Mouse (Mus musculus) forebrain, embryonic 15.5 days (tissue): Measurements from ENCODE around the gene Pkp1. TPM values are rescaled to one million over a fixed set of nuclear protein-coding genes. Genes with fewer than 3 reads are reported as not detected.

Experiments used
- ATAC-seq: fragments of 200-750 bp; cut with Nextera tagmentation; replicated peaks from 2 replicates; pipeline ENCODE4 v1.8.0; 2017; ENCODE audit warnings: mild to moderate bottlenecking, moderate TSS enrichment, moderate library complexity
- H3K27ac ChIP-seq: fragments of 300-500 bp; sonication (generic); replicated peaks from 2 replicates; pipeline ENCODE4 v1.5.1; 2015; ENCODE audit warnings: mild to moderate bottlenecking, inconsistent platforms
- H3K27me3 ChIP-seq: fragments of 300-500 bp; sonication (generic); 2 replicates; pipeline ENCODE4 v1.6.1; 2015; ENCODE audit warnings: inconsistent platforms
- H3K36me3 ChIP-seq: fragments of 300-500 bp; sonication (generic); 2 replicates; pipeline ENCODE4 v1.6.1; 2015; ENCODE audit warnings: mild to moderate bottlenecking, inconsistent platforms
- H3K4me1 ChIP-seq: fragments of 300-500 bp; sonication (generic); 2 replicates; pipeline ENCODE4 v1.6.1; 2015; ENCODE audit warnings: inconsistent platforms
- H3K4me2 ChIP-seq: fragments of 300-500 bp; sonication (generic); replicated peaks from 2 replicates; pipeline ENCODE4 v1.6.1; 2015; ENCODE audit warnings: mild to moderate bottlenecking, inconsistent platforms
- H3K4me3 ChIP-seq: fragments of 300-500 bp; sonication (generic); 2 replicates; pipeline ENCODE4 v1.5.1; 2015; ENCODE audit warnings: mild to moderate bottlenecking, inconsistent platforms
- H3K9ac ChIP-seq: fragments of 300-500 bp; sonication (generic); replicated peaks from 2 replicates; pipeline ENCODE4 v1.6.1; 2015; ENCODE audit warnings: mild to moderate bottlenecking, inconsistent platforms
- H3K9me3 ChIP-seq: fragments of 300-500 bp; sonication (generic); 2 replicates; pipeline ENCODE4 v1.6.1; 2016; ENCODE audit warnings: inconsistent platforms
- WGBS: fragments of 180-500 bp; shearing (Covaris S2); methylation state at CpG from one replicate; pipeline ENCODE4 v1.1.7; 2015; ENCODE audit warnings: mixed read lengths; 5-methylcytosine and 5-hydroxymethylcytosine counted together
- polyA plus RNA-seq: library from polyadenylated mRNA; unstranded; fragments of >200 nt; fragmentation: Nextera tagmentation; extraction: Ambion mirVana; gene quantifications from 2 replicates; pipeline ENCODE4 v1.2.1, GENCODE M21; 2015

The Pkp1 gene
- polyA plus RNA-seq, 1 experiment from 2014 or later, result not detected

DNA sequence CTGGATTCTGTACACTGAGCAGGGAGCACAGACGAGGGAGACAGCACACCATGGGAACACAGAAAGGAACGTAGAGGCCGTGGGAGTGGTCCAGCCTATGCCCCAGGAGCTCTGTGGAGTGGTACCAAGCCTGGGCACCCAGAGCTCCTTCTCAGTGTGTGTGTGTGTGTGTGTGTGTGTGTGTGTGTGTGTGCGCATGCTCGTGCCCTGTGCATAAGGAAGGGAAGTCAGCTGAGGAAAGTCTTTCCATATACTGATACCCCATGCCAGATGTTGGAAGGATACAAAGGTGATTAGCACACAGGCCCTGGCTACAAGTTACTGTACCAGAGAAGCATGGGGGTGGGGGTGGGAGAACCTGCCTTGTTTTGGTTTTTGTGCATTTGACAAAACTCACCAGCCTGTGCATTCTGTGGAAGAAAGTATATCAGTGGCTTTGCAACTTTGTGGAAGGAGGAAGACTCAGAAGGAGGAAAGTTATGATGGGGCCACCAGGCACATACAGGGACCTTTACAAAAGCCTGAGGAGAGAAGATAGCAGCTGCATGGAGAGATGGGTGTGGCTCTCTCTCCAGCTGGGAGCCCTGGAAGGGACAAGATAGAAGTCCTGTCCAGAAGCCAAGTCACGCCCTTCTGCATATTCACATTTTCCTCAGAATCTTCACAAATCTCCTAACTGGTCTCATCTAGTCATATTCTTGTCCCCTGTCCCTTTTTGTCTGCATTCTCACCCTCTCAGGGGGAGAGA, 22.4 kb upstream of the Pkp1 start:
- H3K4me3 ChIP-seq, result no peak overlapping the region
- H3K27me3 ChIP-seq, result no peaks in the 10 kb centered on the region
- H3K27ac ChIP-seq, result no peak overlapping the region
- 0 out of 2 replicates have a peak, but pooled peaks cover 3% of the 10 kb centered on the region for H3K4me1 ChIP-seq
- no peak overlapping the region for H3K4me2 ChIP-seq
- H3K9ac ChIP-seq, result no peak overlapping the region
- ATAC-seq, result no peak
- H3K9me3 ChIP-seq, result no peaks in the 10 kb centered on the region
- WGBS, result 73% methylated on average over 6 of the region's 6 CpGs
- no peaks in the 10 kb centered on the region for H3K36me3 ChIP-seq

DNA sequence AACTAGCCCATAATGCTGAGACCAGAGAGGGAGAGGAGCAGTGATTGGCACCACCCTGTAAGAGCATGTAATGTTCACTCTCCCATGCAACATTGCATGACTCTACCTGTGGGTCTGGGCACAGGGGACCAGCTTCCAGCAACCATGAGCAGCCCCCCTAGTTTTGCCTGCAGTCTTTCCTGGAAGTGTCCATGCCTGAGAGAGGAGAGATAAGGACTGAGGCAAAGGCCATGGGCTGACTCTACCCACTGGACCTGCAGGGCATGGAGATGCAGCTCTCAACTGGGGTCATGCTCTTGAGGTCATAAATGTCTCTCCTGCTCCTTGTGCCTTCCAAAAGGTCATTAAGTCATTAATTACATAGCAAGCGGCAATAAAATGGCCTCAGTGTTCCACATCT, 17.1 kb upstream of the Pkp1 start:
- no peak overlapping the region for H3K27ac ChIP-seq
- WGBS, result 81% methylated on average over 1 of the region's 1 CpGs

DNA sequence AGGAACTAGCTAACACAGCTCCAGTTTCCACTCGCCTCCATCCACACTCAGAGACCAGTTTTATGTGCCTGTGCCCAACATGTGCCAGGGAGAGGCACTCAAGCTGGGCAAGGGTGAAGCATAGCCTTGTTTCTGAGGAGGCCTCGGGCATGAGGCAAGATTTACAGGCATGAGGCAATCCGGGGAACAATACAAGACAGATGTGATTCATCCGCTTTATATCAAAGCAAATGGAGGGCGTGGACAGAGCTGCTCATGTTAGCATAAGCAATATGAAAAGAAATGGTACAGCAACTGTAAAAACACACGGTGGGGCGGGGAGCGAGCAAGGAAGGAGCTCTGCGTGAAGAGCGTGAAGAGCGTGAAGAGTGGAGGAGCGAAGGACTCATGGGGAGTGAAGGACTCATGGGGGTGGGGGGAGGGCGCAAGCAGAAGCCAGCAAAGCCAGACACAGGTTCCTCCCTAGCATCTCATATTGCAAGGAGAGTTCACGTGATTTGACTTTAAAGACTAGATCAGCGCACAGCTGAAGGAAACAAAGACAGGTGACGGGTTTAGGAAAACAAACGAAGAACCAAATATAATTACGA, 14.8 kb upstream of the Pkp1 start:
- Histone ChIP-seq H3K36me3 (no peaks in the 10 kb centered on the region), H3K4me3 (no peak overlapping the region), H3K27me3 (no peaks in the 10 kb centered on the region), H3K4me1 (no peaks in the 10 kb centered on the region), H3K9me3 (no peaks in the 10 kb centered on the region), H3K4me2 (no peak overlapping the region), H3K27ac (no peak overlapping the region), H3K9ac (no peak overlapping the region)
- WGBS, result 80% methylated on average over 18 of the region's 18 CpGs
- no peak for ATAC-seq

More for the DNA sequence above, 17.1 kb upstream of the Pkp1 start:
- H3K4me1 ChIP-seq, result no peaks in the 10 kb centered on the region
- no peaks in the 10 kb centered on the region for H3K36me3 ChIP-seq
- no peaks in the 10 kb centered on the region for H3K9me3 ChIP-seq
- H3K4me3 ChIP-seq, result no peak overlapping the region
- no peaks in the 10 kb centered on the region for H3K27me3 ChIP-seq
- H3K4me2 ChIP-seq, result no peak overlapping the region
- no peak for ATAC-seq
- H3K9ac ChIP-seq, result no peak overlapping the region

DNA sequence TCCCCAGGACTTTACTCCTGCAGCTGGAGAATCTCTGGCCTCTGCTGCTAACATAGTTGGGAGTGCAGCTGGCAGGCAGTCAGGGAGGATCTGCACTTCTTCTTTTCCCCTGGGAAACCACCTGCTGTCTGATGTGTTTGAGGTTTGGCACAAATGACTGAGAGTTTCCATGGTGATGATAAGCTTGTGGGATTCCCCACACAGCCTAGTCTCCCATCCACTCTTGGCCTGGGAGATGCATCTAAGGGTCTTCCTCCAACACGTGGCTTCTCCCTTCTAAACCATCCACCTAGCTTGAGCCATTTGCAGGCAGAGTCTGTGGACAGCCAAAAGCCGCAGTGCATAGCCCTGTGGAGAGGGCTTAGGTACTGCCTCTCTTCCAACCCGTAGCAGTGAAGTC, 10.9 kb upstream of the Pkp1 start:
- Histone ChIP-seq H3K36me3 (no peaks in the 10 kb centered on the region), H3K4me2 (no peak overlapping the region), H3K4me3 (no peak overlapping the region), H3K27me3 (no peaks in the 10 kb centered on the region), H3K9me3 (no peaks in the 10 kb centered on the region), H3K27ac (no peak overlapping the region), H3K9ac (no peak overlapping the region), H3K4me1 (no peaks in the 10 kb centered on the region)
- WGBS, result 40% methylated on average over 3 of the region's 3 CpGs
- 0 out of 2 replicates have a peak, but pooled peaks have one; percentile 19 for ATAC-seq

DNA sequence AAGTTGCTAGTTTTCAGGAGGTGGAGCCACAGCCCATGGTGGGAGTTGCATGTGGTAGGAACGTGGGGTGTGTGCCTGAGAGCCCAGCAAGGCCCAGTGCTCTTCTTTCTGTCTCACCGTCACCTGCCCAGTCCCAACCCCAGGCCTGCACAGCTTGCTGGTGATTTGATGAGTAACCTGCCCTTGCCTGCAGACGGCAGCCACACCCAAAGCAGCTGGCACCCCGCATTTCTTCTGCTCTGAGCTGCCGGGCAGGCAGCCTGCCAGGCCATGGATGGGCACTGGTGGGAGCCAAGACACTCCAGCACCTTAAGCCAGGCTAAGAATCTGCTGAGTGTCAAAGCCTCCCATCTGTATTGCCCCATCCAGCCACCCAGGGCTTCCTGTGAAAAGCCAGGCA, 6.8 kb upstream of the Pkp1 start:
- no peak for ATAC-seq
- Histone ChIP-seq H3K4me2 (no peak overlapping the region), H3K4me1 (no peaks in the 10 kb centered on the region), H3K27me3 (peaks cover 10% of the 10 kb centered on the region; the same call in 1 of the 2 replicates), H3K9me3 (no peaks in the 10 kb centered on the region), H3K27ac (no peak overlapping the region), H3K4me3 (no peak overlapping the region), H3K9ac (no peak overlapping the region), H3K36me3 (no peaks in the 10 kb centered on the region)
- WGBS, result 69% methylated on average over 5 of the region's 5 CpGs

DNA sequence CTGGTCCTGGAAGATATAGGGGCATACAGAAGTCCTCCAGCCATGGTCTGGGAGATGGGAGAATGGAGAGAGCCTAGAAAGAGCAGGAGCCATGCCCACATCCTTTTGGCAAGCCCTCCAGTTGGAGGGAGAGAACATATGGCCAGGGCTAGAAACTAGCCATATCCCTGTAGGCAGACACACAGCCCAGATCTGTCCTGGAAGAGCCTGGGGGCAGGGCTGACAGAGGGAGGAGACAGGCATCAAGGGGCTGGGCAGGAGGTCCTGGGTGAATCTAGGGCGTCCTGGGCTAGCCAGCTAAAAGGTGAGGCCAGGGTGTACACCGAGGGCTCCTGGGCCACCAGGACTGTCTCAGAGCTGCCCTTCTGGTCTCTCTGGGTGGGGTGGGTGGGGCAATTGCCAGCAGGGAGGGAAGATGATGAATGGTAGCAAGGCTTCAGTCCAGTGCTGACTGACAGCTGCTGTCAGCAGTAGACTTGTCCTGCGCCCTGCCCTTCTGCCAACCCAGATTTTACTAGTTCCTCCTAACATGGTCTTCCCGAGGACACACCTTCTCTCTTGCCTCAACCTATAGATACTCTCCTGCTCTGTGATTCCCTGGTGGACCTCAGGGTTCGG, 5.5 kb upstream of the Pkp1 start:
- ATAC-seq, result no peak
- Histone ChIP-seq H3K4me1 (no peaks in the 10 kb centered on the region), H3K4me3 (no peak overlapping the region), H3K36me3 (no peaks in the 10 kb centered on the region), H3K4me2 (no peak overlapping the region), H3K9ac (no peak overlapping the region), H3K9me3 (no peaks in the 10 kb centered on the region), H3K27ac (no peak overlapping the region), H3K27me3 (peaks cover 23% of the 10 kb centered on the region)
- whole genome bisulfite sequencing, result 80% methylated on average over 5 of the region's 5 CpGs

DNA sequence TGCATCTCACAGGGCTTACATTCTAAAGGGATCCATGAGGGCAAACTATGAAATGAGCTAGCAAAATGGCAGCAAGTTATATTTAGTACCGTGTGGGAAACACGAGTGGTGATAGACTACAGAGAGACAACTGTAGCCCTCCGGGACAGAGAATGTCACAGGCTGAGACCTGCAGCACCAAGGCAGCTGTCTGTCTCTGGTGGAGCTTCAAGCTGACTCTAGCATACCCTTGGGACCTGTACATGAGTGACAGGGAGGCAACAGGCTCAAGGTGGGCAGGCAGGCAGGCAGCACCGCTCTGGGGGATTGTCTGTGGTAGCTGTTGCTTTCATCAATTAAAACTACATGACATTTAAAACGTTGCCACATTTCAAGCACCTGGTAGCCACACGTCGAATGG, 4.2 kb upstream of the Pkp1 start:
- Histone ChIP-seq H3K9ac (no peak overlapping the region), H3K4me1 (peaks cover 6% of the 10 kb centered on the region), H3K4me3 (no peak overlapping the region), H3K27me3 (peaks cover 36% of the 10 kb centered on the region), H3K36me3 (no peaks in the 10 kb centered on the region), H3K4me2 (no peak overlapping the region), H3K9me3 (no peaks in the 10 kb centered on the region), H3K27ac (no peak overlapping the region)
- WGBS, result 84% methylated on average over 7 of the region's 7 CpGs
- ATAC-seq, result no peak

DNA sequence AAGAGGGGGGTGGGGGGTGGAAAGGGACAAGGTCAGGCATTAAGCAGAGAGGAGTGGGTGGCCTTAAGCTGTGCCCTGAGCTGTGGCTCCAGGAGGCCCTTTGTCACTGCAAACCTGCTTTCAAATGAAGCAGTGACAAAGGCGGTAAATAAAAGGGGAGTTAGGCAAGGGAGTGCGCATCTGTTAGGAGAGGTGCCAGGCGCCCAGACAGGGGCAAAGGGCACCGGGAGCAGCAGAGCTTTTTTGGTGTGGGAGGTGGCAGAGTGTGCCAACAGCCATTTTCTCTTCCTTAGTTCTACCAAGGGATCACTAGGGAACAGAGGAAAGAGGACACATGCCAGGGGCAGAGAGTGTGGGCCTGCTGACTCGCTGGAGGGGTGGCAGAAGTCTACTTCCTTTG, 1.8 kb downstream of the Pkp1 start:
- no peak overlapping the region for H3K27ac ChIP-seq
- H3K27me3 ChIP-seq, result peaks cover 64% of the 10 kb centered on the region
- no peak overlapping the region for H3K4me3 ChIP-seq
- no peaks in the 10 kb centered on the region for H3K36me3 ChIP-seq
- 6% methylated on average over 5 of the region's 5 CpGs for WGBS
- H3K9me3 ChIP-seq, result no peaks in the 10 kb centered on the region
- no peak for ATAC-seq
- no peak overlapping the region for H3K9ac ChIP-seq
- peaks cover 6% of the 10 kb centered on the region for H3K4me1 ChIP-seq
- H3K4me2 ChIP-seq, result no peak overlapping the region

DNA sequence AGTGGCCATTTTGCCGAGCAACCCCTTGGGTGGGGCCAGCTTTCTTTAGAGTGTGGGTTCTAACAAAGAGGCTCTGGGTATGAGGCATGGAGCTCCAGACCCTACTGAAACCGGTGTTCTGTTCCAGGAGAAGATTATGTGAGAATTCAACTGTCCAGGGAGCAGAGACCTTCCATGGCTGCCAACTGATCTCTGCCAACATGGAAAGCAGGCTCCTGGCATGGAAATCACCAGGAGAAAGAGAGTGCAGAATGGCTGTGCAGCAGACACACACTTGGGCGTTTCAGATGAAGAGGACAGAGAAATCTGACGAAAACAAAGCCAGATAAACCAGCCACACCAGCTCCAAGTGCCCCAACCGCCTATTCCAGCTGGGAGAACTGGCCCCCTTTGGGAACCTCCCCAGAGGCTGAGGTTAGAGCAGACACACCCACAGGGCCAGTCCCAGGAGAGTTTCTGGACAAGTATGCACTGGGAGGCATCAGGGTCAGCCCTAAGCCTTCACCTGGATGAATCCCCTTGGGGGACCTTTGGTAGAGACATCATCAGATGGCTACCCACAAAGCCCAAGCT, 2.4 kb downstream of the Pkp1 start:
- Histone ChIP-seq H3K4me1 (peaks cover 6% of the 10 kb centered on the region), H3K27ac (no peak overlapping the region), H3K9me3 (no peaks in the 10 kb centered on the region), H3K27me3 (peaks cover 60% of the 10 kb centered on the region), H3K4me2 (no peak overlapping the region), H3K4me3 (no peak overlapping the region), H3K9ac (no peak overlapping the region), H3K36me3 (no peaks in the 10 kb centered on the region)
- no peak for ATAC-seq
- WGBS, result 17% methylated on average over 5 of the region's 5 CpGs

DNA sequence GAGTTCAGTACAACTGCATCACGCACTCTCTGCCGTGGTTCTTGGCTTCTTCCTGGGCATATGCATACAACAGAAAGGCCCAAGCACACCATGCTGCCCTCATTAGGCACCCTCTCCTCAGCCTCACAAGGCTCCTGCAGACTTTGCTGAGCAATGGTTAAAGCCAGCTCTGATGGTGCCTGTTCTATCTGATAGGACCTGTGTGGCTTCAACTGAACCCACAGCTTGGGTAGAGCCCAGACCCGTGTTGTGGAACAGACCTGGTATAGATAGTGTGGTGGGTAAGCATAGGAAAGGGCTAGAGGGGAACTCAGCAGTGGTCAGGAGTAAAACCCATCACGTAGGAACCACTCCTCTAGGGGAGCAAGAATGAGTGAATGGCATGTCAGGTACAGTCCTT, 5.3 kb downstream of the Pkp1 start:
- Histone ChIP-seq H3K4me2 (no peak overlapping the region), H3K27me3 (peaks cover 35% of the 10 kb centered on the region), H3K9ac (no peak overlapping the region), H3K36me3 (no peaks in the 10 kb centered on the region), H3K9me3 (no peaks in the 10 kb centered on the region), H3K27ac (no peak overlapping the region), H3K4me3 (no peak overlapping the region), H3K4me1 (peaks cover 5% of the 10 kb centered on the region)
- ATAC-seq, result no peak
- 69% methylated on average over 4 of the region's 4 CpGs for whole genome bisulfite sequencing

DNA sequence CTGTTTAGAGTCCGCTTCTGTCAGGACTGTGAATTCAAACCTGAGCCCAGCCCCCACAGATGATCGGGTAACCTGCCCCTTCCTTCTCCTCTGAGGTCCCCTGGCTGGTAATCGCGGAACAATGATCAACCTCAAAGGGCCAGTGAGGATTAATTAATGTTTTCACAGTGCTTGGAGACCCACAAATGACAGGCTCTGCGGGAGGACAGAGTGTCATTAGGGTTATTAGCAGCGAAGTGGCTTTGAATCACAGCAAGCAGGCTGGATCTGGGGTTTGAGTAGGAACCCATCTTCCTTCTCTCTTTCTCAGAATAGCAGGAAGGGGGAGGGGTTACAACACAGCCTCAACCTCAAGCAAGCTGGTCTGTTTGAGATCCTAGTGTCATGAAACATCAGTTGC, 9.6 kb downstream of the Pkp1 start:
- no peak for ATAC-seq
- no peak overlapping the region for H3K9ac ChIP-seq
- H3K27me3 ChIP-seq, result peaks cover 3% of the 10 kb centered on the region; the same call in 1 of the 2 replicates
- H3K9me3 ChIP-seq, result no peaks in the 10 kb centered on the region
- under 1% methylated on average over 6 of the region's 6 CpGs for WGBS
- H3K27ac ChIP-seq, result no peak overlapping the region
- H3K4me2 ChIP-seq, result no peak overlapping the region
- H3K36me3 ChIP-seq, result no peaks in the 10 kb centered on the region
- peaks cover 4% of the 10 kb centered on the region; the same call in 1 of the 2 replicates for H3K4me1 ChIP-seq
- H3K4me3 ChIP-seq, result no peak overlapping the region

DNA sequence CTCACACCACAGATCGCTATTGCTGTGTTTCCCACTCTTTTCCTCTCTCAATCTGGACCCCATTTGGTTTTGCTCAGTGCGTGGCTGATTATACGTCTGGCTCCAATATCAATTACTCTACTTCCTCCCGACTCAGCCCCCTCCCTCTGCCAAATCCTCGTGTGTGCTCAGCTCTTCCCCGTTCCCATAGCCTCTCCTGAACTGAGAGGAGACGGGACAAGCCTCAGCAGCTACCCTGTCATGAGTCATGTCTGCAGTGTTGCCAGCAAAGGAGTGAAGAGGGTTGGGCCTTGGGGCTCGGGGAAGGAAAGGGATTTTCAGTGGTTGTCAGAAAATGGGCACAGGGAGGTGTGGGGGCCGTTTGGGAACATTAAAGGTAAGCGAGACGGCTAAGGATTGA, 12.3 kb downstream of the Pkp1 start:
- Histone ChIP-seq H3K4me2 (no peak overlapping the region), H3K4me1 (peaks cover 4% of the 10 kb centered on the region; the same call in 1 of the 2 replicates), H3K36me3 (no peaks in the 10 kb centered on the region), H3K27ac (no peak overlapping the region), H3K9ac (no peak overlapping the region), H3K4me3 (no peak overlapping the region), H3K27me3 (no peaks in the 10 kb centered on the region), H3K9me3 (no peaks in the 10 kb centered on the region)
- ATAC-seq, result no peak
- WGBS, result 57% methylated on average over 11 of the region's 11 CpGs
